Mouse (Mus musculus): ENCODE data around the gene Sell.

Sell gene

GRCm38 (mm10) chr1:164132609-164133008 is 70.8 kb downstream of the Sell start:
- no peak for DNase-seq (ENCODE audit: low read depth, low spot score)

All from forelimb bud, embryonic 11.5 days (tissue).